Mouse (Mus musculus): ENCODE results near the gene Bend5.

Gene Bend5

DNA sequence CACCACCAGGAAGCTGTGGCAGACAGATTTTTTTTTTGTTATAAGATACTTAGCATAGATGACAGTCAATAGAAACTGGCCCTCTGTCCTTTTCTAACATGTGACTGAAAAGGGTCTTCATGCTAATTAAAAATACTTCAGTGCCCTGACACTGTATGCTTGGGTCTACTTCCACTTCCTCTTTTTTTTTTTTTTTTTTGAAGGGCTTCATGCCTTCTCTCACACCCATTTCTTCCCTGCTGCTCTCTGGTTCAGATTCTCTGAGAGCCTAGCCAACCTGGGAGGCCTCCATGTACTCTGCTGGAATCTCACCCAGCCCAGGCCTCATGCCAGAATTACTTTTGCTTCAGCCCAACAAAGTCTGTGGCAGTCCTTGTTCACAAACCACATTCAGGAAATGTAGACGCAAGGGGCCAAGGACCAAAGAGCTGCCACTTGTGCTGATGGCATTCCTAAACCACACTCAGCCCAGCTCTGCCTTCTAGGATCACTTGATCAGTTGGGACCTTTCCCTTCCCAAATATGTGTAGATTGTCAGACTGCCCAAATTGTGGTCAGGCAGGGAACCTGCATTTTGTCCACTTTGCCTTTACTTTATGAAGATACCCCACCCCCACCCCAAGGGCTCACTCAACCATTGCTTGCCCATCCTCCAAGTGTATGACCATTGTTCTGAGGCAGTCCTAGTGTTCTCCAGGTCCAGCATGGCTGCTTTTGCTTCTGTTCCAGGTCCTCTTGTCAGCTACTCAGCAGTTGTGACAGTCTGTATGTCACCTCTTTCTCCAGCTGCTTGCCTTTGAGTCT, 27.8 kb downstream of the Bend5 start:
- in situ Hi-C loops (cut with MboI, MseI) = no loop called here

- in situ Hi-C loops (cut with MboI, MseI) = no loop called here
Observed at GRCm38 (mm10) chr4:111443906-111444615, 29.3 kb downstream of the Bend5 start.

DNA sequence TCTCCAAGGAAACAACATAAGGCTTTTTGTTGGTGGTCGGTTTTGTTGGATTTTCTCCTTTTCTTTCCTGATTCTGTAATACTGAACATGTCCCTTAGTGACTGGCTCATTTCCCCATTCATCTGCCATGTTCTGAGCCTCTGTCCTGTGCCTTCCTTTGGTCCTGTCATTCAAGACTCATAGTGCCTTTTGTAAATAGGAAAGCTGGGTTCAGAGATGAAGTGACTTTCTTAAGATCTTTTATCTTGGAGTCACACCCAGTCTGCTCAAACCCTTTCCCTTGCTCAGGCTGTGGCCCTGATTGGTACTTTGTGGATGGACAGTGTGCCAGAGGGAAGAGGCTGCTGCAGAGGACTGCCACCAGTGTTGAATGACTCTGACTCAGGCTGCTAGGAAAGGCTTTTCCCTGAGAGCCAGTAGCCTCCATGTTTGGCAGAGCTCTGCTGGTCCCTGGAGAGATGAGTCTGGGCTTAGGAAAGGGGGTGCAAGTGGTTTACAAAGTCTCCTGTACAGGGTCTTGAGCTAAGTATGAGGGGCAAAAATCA, 29.9 kb downstream of the Bend5 start:
- in situ Hi-C loops (cut with MboI, MseI) = no loop called here

DNA sequence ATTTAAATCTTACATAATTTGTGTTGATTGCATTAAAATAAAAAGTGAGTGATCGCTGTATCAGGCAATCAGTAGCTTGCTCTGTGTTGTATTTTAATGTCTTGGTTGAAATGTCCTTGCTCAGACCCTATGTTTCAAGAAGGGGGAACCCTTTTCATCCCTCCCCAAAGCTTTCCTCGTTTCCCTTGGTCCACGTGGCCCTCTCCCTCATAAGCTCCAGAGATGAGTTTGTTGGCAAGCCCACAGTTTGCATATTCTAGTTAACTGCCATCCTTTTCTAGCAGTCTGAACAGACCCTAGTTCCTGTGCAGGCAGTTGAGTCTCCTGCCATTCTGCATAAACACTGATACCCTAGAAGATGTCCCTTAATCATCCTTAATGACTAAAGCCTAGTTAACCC, 33.1 kb downstream of the Bend5 start:
- in situ Hi-C loops (cut with MboI, MseI) = no loop called here

DNA sequence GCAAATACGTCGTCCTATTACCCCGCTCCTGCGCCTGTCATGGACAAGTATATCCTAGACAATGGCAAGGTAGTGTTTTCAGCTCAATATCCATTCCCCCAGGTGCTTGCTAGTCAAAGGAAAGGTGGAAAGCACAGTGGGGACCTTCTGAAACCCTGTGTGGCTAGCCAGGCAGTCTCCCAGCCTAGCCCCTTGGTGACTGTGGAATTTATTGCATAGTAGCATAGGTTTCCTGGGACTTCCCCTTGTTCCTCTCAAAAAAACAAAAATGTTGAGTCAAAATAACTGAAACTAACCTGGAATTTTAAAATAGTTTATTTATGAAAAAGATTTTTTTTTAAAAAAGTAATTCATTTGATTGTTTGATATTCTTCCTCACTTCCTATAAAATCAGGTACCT, 33.8 kb downstream of the Bend5 start:
- in situ Hi-C loops (cut with MboI, MseI) = no loop called here

- in situ Hi-C loops (cut with MboI, MseI) = no loop called here
Observed at GRCm38 (mm10) chr4:111449442-111450199, 34.8 kb downstream of the Bend5 start.

DNA sequence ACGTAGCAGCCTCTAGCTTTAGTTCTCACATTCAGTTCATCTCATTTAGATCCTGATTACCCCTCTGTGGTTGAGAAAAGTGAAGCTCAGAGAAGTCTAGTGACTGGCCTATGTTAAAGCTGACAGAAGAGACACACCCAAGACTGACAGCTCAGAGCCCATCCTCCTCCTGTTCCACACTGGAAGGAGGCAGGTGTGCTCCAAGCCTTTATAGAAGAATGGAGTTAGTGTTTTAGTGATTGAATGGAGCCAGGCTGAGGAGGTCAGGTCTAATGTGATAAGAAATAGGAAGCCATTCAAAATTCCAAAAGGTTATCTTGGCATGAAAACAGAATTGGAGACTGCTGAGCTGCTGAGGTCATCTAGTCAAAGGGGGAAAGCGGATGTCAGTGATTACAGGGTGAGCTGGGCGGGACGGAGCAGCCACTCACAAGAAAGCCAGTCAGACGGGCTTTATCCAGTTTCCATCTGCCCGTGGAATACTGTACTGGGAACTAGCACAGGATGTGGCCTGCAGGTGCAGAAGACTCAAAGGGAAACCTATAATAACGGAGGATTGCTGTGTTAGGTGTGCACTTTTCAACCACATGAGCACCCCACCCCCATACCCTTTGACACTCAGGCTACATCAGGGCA, 36.6 kb downstream of the Bend5 start:
- in situ Hi-C loops (cut with MboI, MseI) = no loop called here

DNA sequence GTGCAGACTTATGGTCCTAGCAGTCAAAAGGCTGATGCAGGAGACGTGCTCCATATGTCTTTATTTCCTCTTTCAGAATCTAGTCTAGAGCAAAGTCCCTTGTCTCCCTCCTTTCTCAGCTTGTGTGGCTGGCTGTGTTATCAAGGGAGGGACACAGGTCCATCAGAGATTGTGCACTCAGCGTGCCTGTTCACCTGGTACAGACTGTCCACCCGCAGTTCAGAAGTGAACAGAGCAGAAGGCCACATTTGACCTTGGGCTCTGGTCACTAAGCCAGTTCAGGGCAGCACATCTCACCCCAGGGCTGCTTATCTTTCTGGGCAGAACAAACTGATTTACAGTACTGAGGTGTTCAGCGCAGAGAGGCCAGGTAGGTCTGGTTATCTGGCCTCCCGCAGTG, 37.4 kb downstream of the Bend5 start:
- in situ Hi-C loops (cut with MboI, MseI) = no loop called here

DNA sequence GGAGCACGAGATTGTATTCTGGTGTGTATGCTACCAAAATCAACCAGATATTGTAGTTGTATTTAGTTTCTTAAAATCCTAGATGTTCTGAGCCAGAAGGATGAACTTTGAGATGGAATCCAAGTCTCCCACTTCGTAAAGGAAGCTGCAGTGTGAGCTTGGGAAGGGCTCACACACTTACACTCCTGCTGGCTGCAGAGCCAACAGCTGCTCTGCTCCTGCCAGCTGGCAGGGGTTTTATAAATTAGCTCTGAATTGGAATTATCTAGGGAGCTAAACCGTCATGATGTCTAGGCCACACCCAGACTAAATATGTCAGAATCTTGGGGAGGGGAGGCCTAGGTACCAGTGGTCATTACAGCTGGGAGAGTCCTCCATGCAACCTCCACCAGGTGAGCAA, 38.5 kb downstream of the Bend5 start:
- in situ Hi-C loops (cut with MboI, MseI) = no loop called here

DNA sequence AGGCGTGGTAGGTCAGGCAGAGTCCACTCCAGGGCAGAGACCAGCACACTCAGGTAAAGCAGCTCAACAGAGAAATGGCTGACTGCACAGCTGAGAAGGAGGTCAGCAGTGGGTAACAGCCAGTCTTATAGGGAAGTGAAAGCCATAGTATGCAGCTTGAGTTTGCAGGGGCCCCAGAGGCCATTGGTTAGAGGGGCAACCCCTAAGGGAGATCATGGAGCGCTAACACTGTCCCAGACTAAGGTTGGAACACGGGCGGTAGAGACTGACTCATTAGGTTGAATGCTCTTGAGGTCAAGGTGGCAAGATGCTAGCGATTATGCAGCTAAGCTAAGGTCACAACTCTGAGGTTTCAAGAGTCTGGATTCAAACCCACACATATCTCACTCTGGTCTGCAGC, 40.8 kb downstream of the Bend5 start:
- in situ Hi-C loops (cut with MboI, MseI) = no loop called here

DNA sequence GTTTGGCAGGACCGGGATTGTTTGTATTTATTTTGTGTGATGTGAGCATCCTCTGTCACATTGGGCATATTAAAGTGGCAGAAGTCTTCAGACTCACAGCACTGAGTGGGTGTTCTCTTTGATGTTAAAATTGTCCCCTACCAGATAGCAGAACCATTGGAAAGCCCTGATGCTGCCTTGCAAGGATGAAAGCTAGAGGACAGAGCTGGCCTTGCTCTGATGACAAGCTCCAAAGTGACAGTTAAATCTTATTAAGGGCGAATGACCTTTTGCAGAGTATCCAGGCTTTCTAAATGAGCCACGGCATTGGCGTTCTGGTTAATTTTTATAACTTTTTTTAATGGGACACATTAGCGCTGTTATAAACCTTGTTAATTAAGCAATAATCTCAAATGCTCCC, 42.8 kb downstream of the Bend5 start:
- in situ Hi-C loops (cut with MboI, MseI) = no loop called here

- in situ Hi-C loops (cut with MboI, MseI) = no loop called here
Observed at GRCm38 (mm10) chr4:111467293-111467773, 52.5 kb downstream of the Bend5 start.

GRCm38 (mm10) chr4:111467796-111468195, 53.0 kb downstream of the Bend5 start:
- in situ Hi-C loops (cut with MboI, MseI) = no loop called here

DNA sequence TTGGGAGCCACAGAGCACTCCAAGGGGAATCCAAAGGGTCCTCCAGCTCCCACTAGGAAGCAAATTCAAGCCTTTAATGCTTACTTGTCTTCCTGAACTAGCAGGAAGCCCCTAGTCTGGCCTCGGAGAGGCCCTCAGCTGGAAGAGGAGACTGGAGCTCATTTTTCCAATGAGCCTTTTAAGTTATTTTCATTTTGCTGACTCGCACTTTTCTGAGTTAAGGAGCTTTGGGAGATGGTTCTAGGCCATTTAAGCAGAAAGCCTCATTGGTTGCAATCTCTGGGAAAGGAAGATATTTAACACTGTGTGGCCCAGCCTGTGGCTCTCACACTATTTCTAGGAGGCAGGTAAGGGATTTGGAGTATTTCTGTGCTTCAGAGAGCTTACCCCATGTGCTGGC, 55.0 kb downstream of the Bend5 start:
- in situ Hi-C loops (cut with MboI, MseI) = no loop called here

GRCm38 (mm10) chr4:111471726-111472125, 56.9 kb downstream of the Bend5 start:
- in situ Hi-C loops (cut with MboI, MseI) = no loop called here

DNA sequence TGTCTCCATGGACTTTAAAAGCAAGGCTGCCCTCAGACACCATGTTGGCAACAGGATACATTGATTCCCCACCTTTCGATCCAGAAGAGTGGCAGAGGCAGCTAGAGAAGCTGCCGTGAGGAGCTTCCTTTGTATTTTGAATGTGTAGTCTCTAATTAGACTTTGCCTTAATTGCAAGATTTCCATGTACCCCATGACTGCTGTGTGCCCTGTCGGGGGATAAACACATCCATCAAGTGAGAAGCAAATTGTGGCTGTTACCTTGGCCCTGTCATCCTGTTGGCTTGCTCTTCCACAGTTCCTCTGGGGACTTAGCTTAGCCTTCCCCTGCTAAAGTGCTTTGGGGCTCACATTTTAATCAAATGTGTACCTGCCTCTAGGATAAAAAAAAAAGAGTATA, 57.7 kb downstream of the Bend5 start:
- in situ Hi-C loops (cut with MboI, MseI) = no loop called here

- in situ Hi-C loops (cut with MboI, MseI) = no loop called here
Observed at GRCm38 (mm10) chr4:111473014-111473413, 58.2 kb downstream of the Bend5 start.

GRCm38 (mm10) chr4:111475374-111475971, 60.7 kb downstream of the Bend5 start:
- in situ Hi-C loops (cut with MboI, MseI) = no loop called here

- in situ Hi-C loops (cut with MboI, MseI) = no loop called here
Observed at GRCm38 (mm10) chr4:111477507-111477906, 62.7 kb downstream of the Bend5 start.

GRCm38 (mm10) chr4:111483499-111483898, 68.7 kb downstream of the Bend5 start:
- in situ Hi-C loops (cut with MboI, MseI) = no loop called here

DNA sequence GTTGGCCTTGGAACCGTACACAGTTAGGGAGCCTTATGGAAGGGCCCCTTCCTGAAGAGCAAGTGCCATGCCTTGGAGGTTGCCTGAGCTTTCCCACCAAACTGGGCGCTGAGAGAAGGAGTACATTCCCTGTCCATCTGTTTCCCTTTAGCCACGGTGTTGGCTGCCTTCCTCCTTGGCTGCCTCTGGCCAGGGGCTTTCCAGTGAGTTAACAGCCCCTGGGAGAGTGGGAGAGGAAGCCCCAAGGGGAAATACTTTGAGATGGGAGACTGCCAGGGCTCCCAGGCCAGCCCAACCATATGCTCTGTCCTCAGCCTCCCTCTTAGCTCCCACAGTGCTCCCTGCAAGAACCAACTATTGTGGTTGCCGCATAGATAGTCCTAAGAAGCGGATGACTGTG, 70.4 kb downstream of the Bend5 start:
- in situ Hi-C loops (cut with MboI, MseI) = no loop called here

Measured in T-helper 1 cell (primary cell).